Mouse (Mus musculus): ENCODE results near the gene Mylk. TPM values are rescaled to one million over a fixed set of nuclear protein-coding genes. Genes with fewer than 3 reads are reported as not detected.

The Mylk gene
- polyA plus RNA-seq, 1 experiment from 2014 or later = 144 TPM

DNA sequence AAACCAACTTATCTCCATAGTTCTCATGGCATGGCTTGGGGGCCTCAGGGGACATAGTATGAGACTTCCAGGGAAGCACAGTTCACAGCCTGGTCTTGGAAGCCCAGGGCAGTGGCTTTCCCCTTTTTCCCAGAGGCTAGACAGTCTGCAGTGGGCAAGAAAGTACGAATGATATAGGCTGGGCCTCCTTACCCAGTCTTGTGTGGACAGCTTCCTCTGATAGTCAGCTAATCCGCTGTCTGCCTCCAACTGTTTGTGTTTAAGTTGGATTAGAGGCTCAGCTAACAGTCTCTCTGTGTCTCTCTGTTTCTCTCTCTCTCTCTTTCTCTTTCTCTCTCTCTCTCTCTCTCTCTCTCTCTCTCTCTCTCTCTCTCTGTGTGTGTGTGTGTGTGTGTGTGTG is 156.0 kb downstream of the Mylk start:
- H3K4me1 ChIP-seq (replicated peaks; ENCODE audit: control insufficient read depth, insufficient read depth, low read length) = peaks cover 36% of the 10 kb centered on the region
- H3K4me2 ChIP-seq (ENCODE audit: low read depth, low read length) = no peak overlapping the region
- H3K9ac ChIP-seq (ENCODE audit: low read length) = no peak overlapping the region
- H3K27me3 ChIP-seq (ENCODE audit: control insufficient read depth, insufficient read depth, low read depth, low read length) = no peaks in the 10 kb centered on the region
- no peak for ATAC-seq (ENCODE audit: low read depth)
- H3K27ac ChIP-seq (ENCODE audit: low read length) = peak overlapping the region; percentile 92
- no peaks in the 10 kb centered on the region for H3K36me3 ChIP-seq (ENCODE audit: control insufficient read depth, insufficient read depth, low read length)
- H3K9me3 ChIP-seq (ENCODE audit: control insufficient read depth, low read length) = no peaks in the 10 kb centered on the region
- WGBS = 32% methylated on average over 2 of the region's 2 CpGs
- H3K4me3 ChIP-seq (ENCODE audit: low read length) = no peak overlapping the region

- Histone ChIP-seq H3K27ac (ENCODE audit: low read length) (peak overlapping the region; percentile 19; the same call in 1 of the 2 replicates), H3K4me1 (replicated peaks; ENCODE audit: control insufficient read depth, insufficient read depth, low read length) (peaks cover 36% of the 10 kb centered on the region), H3K9me3 (ENCODE audit: control insufficient read depth, low read length) (no peaks in the 10 kb centered on the region), H3K4me2 (ENCODE audit: low read depth, low read length) (no peak overlapping the region), H3K9ac (ENCODE audit: low read length) (0 out of 2 replicates have a peak overlapping the region, but pooled peaks have one; percentile 12), H3K4me3 (ENCODE audit: low read length) (no peak overlapping the region), H3K27me3 (ENCODE audit: control insufficient read depth, insufficient read depth, low read depth, low read length) (no peaks in the 10 kb centered on the region), H3K36me3 (ENCODE audit: control insufficient read depth, insufficient read depth, low read length) (no peaks in the 10 kb centered on the region)
- WGBS = 64% methylated on average over 7 of the region's 7 CpGs
- no peak for ATAC-seq (ENCODE audit: low read depth)
These were observed 156.7 kb downstream of the Mylk start for GRCm38 (mm10) chr16:34901611-34902293.

- ATAC-seq (ENCODE audit: low read depth) = no peak; the same call in 1 of the 2 replicates
- 9% methylated on average over 9 of the region's 9 CpGs for WGBS
These were observed 157.3 kb downstream of the Mylk start for GRCm38 (mm10) chr16:34902294-34902680.

DNA sequence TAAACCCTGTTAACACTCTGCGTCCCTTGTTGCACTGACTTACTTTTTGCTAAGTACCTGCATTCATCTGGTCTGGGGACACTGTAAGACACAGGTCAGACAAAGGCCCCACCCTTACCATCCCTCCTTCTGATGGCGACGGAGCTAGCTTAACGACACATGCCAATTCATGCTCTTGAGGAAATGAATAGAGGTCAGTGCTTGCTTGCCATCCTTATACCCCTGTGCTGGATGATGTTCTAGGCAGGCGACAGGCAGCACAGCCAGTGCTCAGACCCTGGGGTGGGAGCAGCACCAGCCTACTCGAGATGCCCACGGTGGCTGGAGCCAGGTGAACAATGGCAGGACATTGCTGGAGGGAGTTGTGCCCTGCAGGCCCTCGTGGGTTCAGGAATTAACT is 157.8 kb downstream of the Mylk start:
- no peak for ATAC-seq (ENCODE audit: low read depth)
- Histone ChIP-seq H3K9me3 (ENCODE audit: control insufficient read depth, low read length) (no peaks in the 10 kb centered on the region), H3K9ac (ENCODE audit: low read length) (no peak overlapping the region), H3K4me2 (ENCODE audit: low read depth, low read length) (no peak overlapping the region), H3K4me3 (ENCODE audit: low read length) (no peak overlapping the region), H3K36me3 (ENCODE audit: control insufficient read depth, insufficient read depth, low read length) (no peaks in the 10 kb centered on the region), H3K27ac (ENCODE audit: low read length) (peak overlapping the region; percentile 15; the same call in 1 of the 2 replicates), H3K4me1 (replicated peaks; ENCODE audit: control insufficient read depth, insufficient read depth, low read length) (peaks cover 36% of the 10 kb centered on the region), H3K27me3 (ENCODE audit: control insufficient read depth, insufficient read depth, low read depth, low read length) (no peaks in the 10 kb centered on the region)
- WGBS = 77% methylated on average over 8 of the region's 8 CpGs

More at GRCm38 (mm10) chr16:34902294-34902680, 157.3 kb downstream of the Mylk start:
- Histone ChIP-seq H3K27ac (ENCODE audit: low read length) (peak overlapping the region; percentile 19; the same call in 1 of the 2 replicates), H3K36me3 (ENCODE audit: control insufficient read depth, insufficient read depth, low read length) (no peaks in the 10 kb centered on the region), H3K27me3 (ENCODE audit: control insufficient read depth, insufficient read depth, low read depth, low read length) (no peaks in the 10 kb centered on the region), H3K9me3 (ENCODE audit: control insufficient read depth, low read length) (no peaks in the 10 kb centered on the region), H3K4me1 (replicated peaks; ENCODE audit: control insufficient read depth, insufficient read depth, low read length) (peaks cover 36% of the 10 kb centered on the region), H3K4me2 (ENCODE audit: low read depth, low read length) (no peak overlapping the region), H3K4me3 (ENCODE audit: low read length) (no peak overlapping the region), H3K9ac (ENCODE audit: low read length) (no peak overlapping the region)

GRCm38 (mm10) chr16:34904876-34905275 is 159.9 kb downstream of the Mylk start:
- Histone ChIP-seq H3K4me2 (ENCODE audit: low read depth, low read length) (no peak overlapping the region), H3K4me1 (replicated peaks; ENCODE audit: control insufficient read depth, insufficient read depth, low read length) (peaks cover 23% of the 10 kb centered on the region), H3K36me3 (ENCODE audit: control insufficient read depth, insufficient read depth, low read length) (0 out of 2 replicates have a peak, but pooled peaks cover 3% of the 10 kb centered on the region), H3K27me3 (ENCODE audit: control insufficient read depth, insufficient read depth, low read depth, low read length) (no peaks in the 10 kb centered on the region), H3K4me3 (ENCODE audit: low read length) (no peak overlapping the region), H3K9me3 (ENCODE audit: control insufficient read depth, low read length) (no peaks in the 10 kb centered on the region), H3K27ac (ENCODE audit: low read length) (peak overlapping the region; percentile 41), H3K9ac (ENCODE audit: low read length) (no peak overlapping the region)
- ATAC-seq (ENCODE audit: low read depth) = no peak
- 90% methylated on average over 4 of the region's 4 CpGs for WGBS

GRCm38 (mm10) chr16:34909437-34909836 is 164.4 kb downstream of the Mylk start:
- ATAC-seq (ENCODE audit: low read depth) = peak; percentile 74; the same call in 1 of the 2 replicates

GRCm38 (mm10) chr16:34917373-34917900 is 172.4 kb downstream of the Mylk start:
- peak; percentile 57 for ATAC-seq (ENCODE audit: low read depth)
- Histone ChIP-seq H3K27ac (ENCODE audit: low read length) (peak overlapping the region; percentile 40), H3K27me3 (ENCODE audit: control insufficient read depth, insufficient read depth, low read depth, low read length) (no peaks in the 10 kb centered on the region), H3K9me3 (ENCODE audit: control insufficient read depth, low read length) (no peaks in the 10 kb centered on the region), H3K36me3 (ENCODE audit: control insufficient read depth, insufficient read depth, low read length) (no peaks in the 10 kb centered on the region), H3K4me1 (replicated peaks; ENCODE audit: control insufficient read depth, insufficient read depth, low read length) (peaks cover 16% of the 10 kb centered on the region), H3K9ac (ENCODE audit: low read length) (no peak overlapping the region), H3K4me2 (ENCODE audit: low read depth, low read length) (no peak overlapping the region), H3K4me3 (ENCODE audit: low read length) (no peak overlapping the region)
- 51% methylated on average over 4 of the region's 4 CpGs for WGBS

More at GRCm38 (mm10) chr16:34909437-34909836, 164.4 kb downstream of the Mylk start:
- Histone ChIP-seq H3K9ac (ENCODE audit: low read length) (no peak overlapping the region), H3K4me1 (replicated peaks; ENCODE audit: control insufficient read depth, insufficient read depth, low read length) (peaks cover 6% of the 10 kb centered on the region), H3K4me2 (ENCODE audit: low read depth, low read length) (no peak overlapping the region), H3K4me3 (ENCODE audit: low read length) (no peak overlapping the region), H3K9me3 (ENCODE audit: control insufficient read depth, low read length) (no peaks in the 10 kb centered on the region), H3K36me3 (ENCODE audit: control insufficient read depth, insufficient read depth, low read length) (peaks cover 3% of the 10 kb centered on the region; the same call in 1 of the 2 replicates), H3K27me3 (ENCODE audit: control insufficient read depth, insufficient read depth, low read depth, low read length) (no peaks in the 10 kb centered on the region), H3K27ac (ENCODE audit: low read length) (peak overlapping the region; percentile 48)
- 51% methylated on average over 6 of the region's 6 CpGs for WGBS

GRCm38 (mm10) chr16:34920182-34920581 is 175.2 kb downstream of the Mylk start:
- no peaks in the 10 kb centered on the region for H3K36me3 ChIP-seq (ENCODE audit: control insufficient read depth, insufficient read depth, low read length)
- H3K9me3 ChIP-seq (ENCODE audit: control insufficient read depth, low read length) = no peaks in the 10 kb centered on the region
- WGBS = 9% methylated on average over 6 of the region's 6 CpGs
- no peak for ATAC-seq (ENCODE audit: low read depth)
- peak overlapping the region; percentile 53; the same call in 1 of the 2 replicates for H3K9ac ChIP-seq (ENCODE audit: low read length)
- no peaks in the 10 kb centered on the region for H3K27me3 ChIP-seq (ENCODE audit: control insufficient read depth, insufficient read depth, low read depth, low read length)
- H3K4me3 ChIP-seq (ENCODE audit: low read length) = no peak overlapping the region
- peaks cover 34% of the 10 kb centered on the region for H3K4me1 ChIP-seq (replicated peaks; ENCODE audit: control insufficient read depth, insufficient read depth, low read length)
- H3K27ac ChIP-seq (ENCODE audit: low read length) = peak overlapping the region; percentile 94
- H3K4me2 ChIP-seq (ENCODE audit: low read depth, low read length) = no peak overlapping the region; the same call in 1 of the 2 replicates

DNA sequence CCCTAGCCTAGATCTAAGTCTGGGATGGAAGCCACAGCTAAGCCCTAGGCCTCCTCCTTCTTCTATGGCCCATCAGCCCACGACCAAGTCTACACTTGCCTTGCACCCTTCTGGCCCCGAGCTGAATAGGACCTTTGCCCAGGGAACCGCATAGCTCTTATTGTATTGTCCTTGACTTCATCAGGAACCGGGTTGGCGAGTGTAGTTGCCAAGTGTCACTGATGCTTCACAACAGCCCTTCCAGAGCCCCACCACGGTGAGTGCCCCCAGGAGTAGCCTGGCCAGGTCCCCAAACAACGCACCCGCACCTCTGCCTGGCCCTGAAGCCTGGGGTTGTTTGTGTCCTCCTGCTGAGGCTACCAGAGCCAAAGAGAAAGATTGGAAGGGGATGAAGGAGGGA is 175.9 kb downstream of the Mylk start:
- Histone ChIP-seq H3K4me1 (replicated peaks; ENCODE audit: control insufficient read depth, insufficient read depth, low read length) (peaks cover 41% of the 10 kb centered on the region), H3K9ac (ENCODE audit: low read length) (peak overlapping the region; percentile 53), H3K27me3 (ENCODE audit: control insufficient read depth, insufficient read depth, low read depth, low read length) (no peaks in the 10 kb centered on the region), H3K4me2 (ENCODE audit: low read depth, low read length) (peak overlapping the region; percentile 64), H3K4me3 (ENCODE audit: low read length) (peak overlapping the region; percentile 16; the same call in 1 of the 2 replicates), H3K36me3 (ENCODE audit: control insufficient read depth, insufficient read depth, low read length) (no peaks in the 10 kb centered on the region), H3K9me3 (ENCODE audit: control insufficient read depth, low read length) (no peaks in the 10 kb centered on the region), H3K27ac (ENCODE audit: low read length) (peak overlapping the region; percentile 94)
- ATAC-seq (ENCODE audit: low read depth) = peak; percentile 2; the same call in 1 of the 2 replicates
- 45% methylated on average over 8 of the region's 8 CpGs for WGBS

All from lung, embryonic 16.5 days (tissue).